Mouse (Mus musculus): ENCODE results near the gene Riiad1. TPM values are rescaled to one million over a fixed set of nuclear protein-coding genes. Genes with fewer than 3 reads are reported as not detected.

The Riiad1 gene
- polyA plus RNA-seq (2014; fragmentation: Nextera tagmentation; extraction: Ambion mirVana): 0.53 TPM in 1 of 2 replicates, not detected in the other

DNA sequence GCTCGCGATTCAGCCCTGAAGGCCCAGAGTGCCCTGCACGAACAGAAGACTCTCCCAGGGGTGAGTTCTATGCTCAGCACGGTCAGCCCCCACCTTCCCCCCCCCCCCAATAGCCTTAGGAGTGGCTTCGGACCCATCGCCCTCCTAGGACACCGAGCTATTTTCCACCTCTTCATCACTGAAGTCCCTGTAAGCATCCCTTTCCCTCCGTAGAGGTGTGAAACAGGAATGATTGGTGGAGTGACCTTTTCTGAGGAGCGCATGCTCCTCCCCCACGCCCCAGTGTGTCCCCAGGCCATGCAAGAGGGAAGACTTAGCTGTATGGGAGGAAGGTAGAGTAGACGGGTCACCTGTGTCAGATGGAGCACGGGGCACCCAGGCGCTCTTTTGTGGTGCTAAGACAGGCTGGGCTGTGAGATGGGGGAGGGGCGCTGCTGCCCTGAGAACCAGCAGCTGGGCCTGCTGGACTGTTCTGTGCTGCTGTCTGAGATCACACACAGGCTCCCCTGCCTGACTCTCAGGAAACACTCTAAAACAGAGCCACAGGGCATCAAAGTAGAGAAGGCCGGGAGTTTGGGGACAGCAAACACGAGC is at the start of gene Riiad1:
Gene Riiad1 (minus strand): TSS at position 51 of the 594 bp plus-strand sequence.
- no peaks in the 10 kb centered on the region; the same call in 1 of the 2 replicates for H3K4me1 ChIP-seq (replicated peaks; ENCODE audit: control insufficient read depth, insufficient read depth, low read length)
- no peaks in the 10 kb centered on the region for H3K36me3 ChIP-seq (ENCODE audit: control insufficient read depth, insufficient read depth, low read length)
- 11% methylated on average over 16 of the region's 16 CpGs for WGBS
- ATAC-seq (replicated peaks; ENCODE audit: low FRiP score) (no peak), DNase-seq (ENCODE audit: low spot score) (no peak)
- peak within 1 kb of the TSS; percentile 43 for H3K4me2 ChIP-seq
- no peak within 1 kb of the TSS for H3K4me3 ChIP-seq (ENCODE audit: low read depth, low read length)
- no peak within 1 kb of the TSS for H3K9ac ChIP-seq (ENCODE audit: low read depth, low read length)
- no peak within 1 kb of the TSS for H3K27ac ChIP-seq (ENCODE audit: low read depth, low read length)
- H3K27me3 ChIP-seq (replicated peaks; ENCODE audit: control insufficient read depth, insufficient read depth, low read length): peaks cover 36% of the 10 kb centered on the region
- H3K9me3 ChIP-seq (ENCODE audit: control insufficient read depth, low read length): no peaks in the 10 kb centered on the region

DNA sequence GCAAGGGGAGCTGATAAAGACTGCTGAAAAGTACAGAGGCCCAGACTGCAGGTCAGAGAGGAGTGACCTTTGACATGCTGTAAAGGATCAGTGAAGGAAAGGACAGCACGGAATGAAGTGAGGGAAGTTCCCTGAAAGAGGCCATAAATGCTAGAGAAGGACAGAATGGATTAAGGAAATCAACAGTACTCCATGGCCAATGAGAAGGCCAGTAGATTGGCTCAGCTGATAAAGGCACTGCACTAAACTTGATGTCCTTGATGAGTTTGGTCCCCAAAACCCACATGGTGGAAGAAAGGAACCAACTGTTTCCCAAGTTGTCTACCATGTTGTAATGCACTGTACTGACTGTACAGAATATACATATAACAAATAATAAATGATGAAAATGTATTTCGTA is 46.6 kb upstream of the Riiad1 start:
- no peaks in the 10 kb centered on the region; the same call in 1 of the 2 replicates for H3K36me3 ChIP-seq (ENCODE audit: control insufficient read depth, insufficient read depth, low read length)
- no peak overlapping the region for H3K9ac ChIP-seq (ENCODE audit: low read depth, low read length)
- ATAC-seq (replicated peaks; ENCODE audit: low FRiP score) (no peak), DNase-seq (ENCODE audit: low spot score) (no peak)
- no peaks in the 10 kb centered on the region for H3K27me3 ChIP-seq (replicated peaks; ENCODE audit: control insufficient read depth, insufficient read depth, low read length)
- H3K27ac ChIP-seq (ENCODE audit: low read depth, low read length): no peak overlapping the region
- no peaks in the 10 kb centered on the region for H3K9me3 ChIP-seq (ENCODE audit: control insufficient read depth, low read length)
- no peak overlapping the region for H3K4me2 ChIP-seq
- 77% methylated on average over 2 of the region's 2 CpGs for WGBS
- H3K4me3 ChIP-seq (ENCODE audit: low read depth, low read length): no peak overlapping the region
- H3K4me1 ChIP-seq (replicated peaks; ENCODE audit: control insufficient read depth, insufficient read depth, low read length): no peaks in the 10 kb centered on the region

DNA sequence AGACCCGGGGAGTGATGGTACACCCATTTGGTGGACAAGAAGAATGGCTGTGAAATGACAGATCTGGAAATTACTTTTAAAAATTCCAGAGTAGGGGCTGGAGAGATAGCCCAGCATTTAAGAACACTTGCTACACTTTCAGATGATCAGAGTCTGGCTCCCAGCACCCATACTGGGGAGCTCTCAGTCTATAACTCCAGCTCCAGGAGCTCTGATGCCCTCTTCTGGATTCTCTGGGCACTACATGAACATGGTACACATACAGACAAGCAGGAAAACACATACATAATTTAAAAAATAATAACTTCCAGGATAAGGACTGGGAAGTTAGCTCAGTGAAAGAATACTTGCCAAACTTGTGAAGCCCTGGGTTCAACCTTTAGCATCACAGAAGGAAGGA is 26.5 kb upstream of the Riiad1 start:
- Histone ChIP-seq H3K36me3 (ENCODE audit: control insufficient read depth, insufficient read depth, low read length) (peaks cover 6% of the 10 kb centered on the region; the same call in 1 of the 2 replicates), H3K9ac (ENCODE audit: low read depth, low read length) (no peak overlapping the region), H3K4me2 (no peak overlapping the region), H3K9me3 (ENCODE audit: control insufficient read depth, low read length) (no peaks in the 10 kb centered on the region), H3K27me3 (replicated peaks; ENCODE audit: control insufficient read depth, insufficient read depth, low read length) (no peaks in the 10 kb centered on the region), H3K27ac (ENCODE audit: low read depth, low read length) (no peak overlapping the region), H3K4me3 (ENCODE audit: low read depth, low read length) (no peak overlapping the region), H3K4me1 (replicated peaks; ENCODE audit: control insufficient read depth, insufficient read depth, low read length) (no peaks in the 10 kb centered on the region)
- 79% methylated on average over 1 of the region's 1 CpGs for WGBS
- DNase-seq (ENCODE audit: low spot score) (no peak), ATAC-seq (replicated peaks; ENCODE audit: low FRiP score) (no peak)

DNA sequence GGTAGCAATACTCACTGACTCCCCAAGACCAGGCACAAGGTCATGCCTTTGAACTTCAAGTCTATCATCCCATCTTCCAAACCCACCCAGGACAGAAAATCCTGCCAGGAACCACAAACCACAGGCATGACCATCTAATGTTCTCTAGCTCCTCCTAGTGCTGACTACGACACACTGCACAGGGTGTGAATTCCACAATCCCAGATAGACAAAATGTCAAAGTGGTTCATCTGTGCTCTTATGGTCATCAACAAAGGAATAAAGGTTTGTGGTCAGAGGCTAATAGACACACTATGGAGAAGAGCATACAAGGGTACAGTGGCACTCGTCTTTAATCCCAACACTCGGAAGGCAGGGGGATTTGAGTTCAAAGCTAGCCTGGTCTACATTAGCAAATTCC is 22.1 kb upstream of the Riiad1 start:
- H3K27me3 ChIP-seq (replicated peaks; ENCODE audit: control insufficient read depth, insufficient read depth, low read length): no peaks in the 10 kb centered on the region
- no peaks in the 10 kb centered on the region for H3K4me1 ChIP-seq (replicated peaks; ENCODE audit: control insufficient read depth, insufficient read depth, low read length)
- no peak overlapping the region for H3K27ac ChIP-seq (ENCODE audit: low read depth, low read length)
- no peak overlapping the region for H3K9ac ChIP-seq (ENCODE audit: low read depth, low read length)
- 75% methylated on average over 3 of the region's 3 CpGs for WGBS
- no peak overlapping the region for H3K4me3 ChIP-seq (ENCODE audit: low read depth, low read length)
- H3K4me2 ChIP-seq: no peak overlapping the region
- peaks cover 4% of the 10 kb centered on the region; the same call in 1 of the 2 replicates for H3K36me3 ChIP-seq (ENCODE audit: control insufficient read depth, insufficient read depth, low read length)
- H3K9me3 ChIP-seq (ENCODE audit: control insufficient read depth, low read length): no peaks in the 10 kb centered on the region
- no peak for ATAC-seq (replicated peaks; ENCODE audit: low FRiP score)
- DNase-seq (ENCODE audit: low spot score): no peak

DNA sequence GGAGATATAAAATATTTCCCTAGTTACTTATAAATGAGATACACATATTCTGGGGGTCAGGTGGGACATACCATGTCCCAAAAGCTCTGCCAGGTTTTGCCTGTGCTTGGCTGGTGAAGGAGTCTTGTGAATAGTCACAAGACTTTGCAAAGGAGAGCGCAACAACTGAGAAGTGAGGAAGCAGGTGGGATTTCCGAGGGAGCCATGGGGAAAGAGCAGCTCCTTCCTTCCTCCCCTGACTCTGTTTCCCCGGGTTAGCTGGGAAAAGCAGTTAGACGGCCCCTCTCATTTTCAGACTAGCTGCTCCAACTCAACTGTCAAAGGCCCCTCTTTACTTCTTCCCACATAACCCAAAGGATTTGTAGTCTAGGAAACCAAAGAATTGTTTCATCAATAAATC is 17.0 kb upstream of the Riiad1 start:
- no peak overlapping the region for H3K4me3 ChIP-seq (ENCODE audit: low read depth, low read length)
- H3K4me1 ChIP-seq (replicated peaks; ENCODE audit: control insufficient read depth, insufficient read depth, low read length): no peaks in the 10 kb centered on the region
- no peak overlapping the region for H3K4me2 ChIP-seq
- peaks cover 2% of the 10 kb centered on the region; the same call in 1 of the 2 replicates for H3K36me3 ChIP-seq (ENCODE audit: control insufficient read depth, insufficient read depth, low read length)
- ATAC-seq (replicated peaks; ENCODE audit: low FRiP score) (no peak), DNase-seq (ENCODE audit: low spot score) (no peak)
- H3K27ac ChIP-seq (ENCODE audit: low read depth, low read length): no peak overlapping the region
- no peaks in the 10 kb centered on the region for H3K27me3 ChIP-seq (replicated peaks; ENCODE audit: control insufficient read depth, insufficient read depth, low read length)
- WGBS: 88% methylated on average over 4 of the region's 4 CpGs
- H3K9ac ChIP-seq (ENCODE audit: low read depth, low read length): no peak overlapping the region
- H3K9me3 ChIP-seq (ENCODE audit: control insufficient read depth, low read length): no peaks in the 10 kb centered on the region

DNA sequence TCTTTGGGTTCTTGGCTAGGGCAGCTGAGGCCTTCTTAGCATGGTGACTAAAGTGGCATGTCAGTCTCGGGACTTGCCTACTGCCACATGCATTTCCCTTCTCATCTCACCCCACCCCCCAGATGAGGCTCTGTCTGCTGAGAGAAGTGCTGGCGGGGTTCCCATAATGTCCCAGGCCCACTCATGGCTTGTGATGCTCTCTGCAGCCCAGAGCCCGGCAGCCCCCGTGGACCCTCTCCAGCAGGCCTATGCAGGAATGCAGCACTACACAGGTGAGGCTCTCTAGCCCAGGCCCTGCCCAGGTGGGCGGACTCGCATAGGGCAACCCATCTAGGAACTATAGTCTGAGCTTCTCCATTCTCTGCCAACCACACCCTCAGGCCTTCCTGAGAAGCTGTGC is 7.4 kb upstream of the Riiad1 start:
- 73% methylated on average over 6 of the region's 6 CpGs for WGBS

DNA sequence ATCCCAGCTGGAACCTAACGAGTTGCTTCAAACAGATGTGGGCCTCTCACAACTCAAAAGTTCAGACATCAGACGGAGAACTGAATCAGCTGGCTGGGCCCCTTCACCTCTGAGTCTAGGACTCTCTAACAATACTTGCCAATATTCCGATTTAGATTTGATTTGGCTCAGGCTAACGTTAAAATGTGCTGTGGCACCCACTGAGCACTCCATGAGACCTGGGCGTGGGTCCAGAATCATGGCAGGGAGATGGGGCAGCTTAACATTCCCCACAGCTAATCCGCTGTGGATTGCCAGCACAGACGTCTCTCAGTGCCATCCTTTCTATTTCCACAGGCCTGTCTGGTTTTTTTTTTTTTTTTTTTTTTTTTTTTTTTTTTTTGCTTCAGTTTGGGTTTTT is 5.8 kb upstream of the Riiad1 start:
- ATAC-seq (replicated peaks; ENCODE audit: low FRiP score) (no peak), DNase-seq (ENCODE audit: low spot score) (no peak)
- Histone ChIP-seq H3K4me1 (replicated peaks; ENCODE audit: control insufficient read depth, insufficient read depth, low read length) (no peaks in the 10 kb centered on the region), H3K27ac (ENCODE audit: low read depth, low read length) (no peak overlapping the region), H3K36me3 (ENCODE audit: control insufficient read depth, insufficient read depth, low read length) (no peaks in the 10 kb centered on the region), H3K4me3 (ENCODE audit: low read depth, low read length) (no peak overlapping the region), H3K27me3 (replicated peaks; ENCODE audit: control insufficient read depth, insufficient read depth, low read length) (peaks cover 9% of the 10 kb centered on the region), H3K4me2 (no peak overlapping the region), H3K9me3 (ENCODE audit: control insufficient read depth, low read length) (no peaks in the 10 kb centered on the region), H3K9ac (ENCODE audit: low read depth, low read length) (no peak overlapping the region)
- 79% methylated on average over 7 of the region's 7 CpGs for whole genome bisulfite sequencing

More for the DNA sequence above, 7.4 kb upstream of the Riiad1 start:
- Histone ChIP-seq H3K4me1 (replicated peaks; ENCODE audit: control insufficient read depth, insufficient read depth, low read length) (no peaks in the 10 kb centered on the region), H3K27ac (ENCODE audit: low read depth, low read length) (no peak overlapping the region), H3K9me3 (ENCODE audit: control insufficient read depth, low read length) (no peaks in the 10 kb centered on the region), H3K27me3 (replicated peaks; ENCODE audit: control insufficient read depth, insufficient read depth, low read length) (no peaks in the 10 kb centered on the region), H3K36me3 (ENCODE audit: control insufficient read depth, insufficient read depth, low read length) (no peaks in the 10 kb centered on the region), H3K4me2 (no peak overlapping the region), H3K9ac (ENCODE audit: low read depth, low read length) (no peak overlapping the region), H3K4me3 (ENCODE audit: low read depth, low read length) (no peak overlapping the region)
- no peak for DNase-seq (ENCODE audit: low spot score)
- no peak for ATAC-seq (replicated peaks; ENCODE audit: low FRiP score)

DNA sequence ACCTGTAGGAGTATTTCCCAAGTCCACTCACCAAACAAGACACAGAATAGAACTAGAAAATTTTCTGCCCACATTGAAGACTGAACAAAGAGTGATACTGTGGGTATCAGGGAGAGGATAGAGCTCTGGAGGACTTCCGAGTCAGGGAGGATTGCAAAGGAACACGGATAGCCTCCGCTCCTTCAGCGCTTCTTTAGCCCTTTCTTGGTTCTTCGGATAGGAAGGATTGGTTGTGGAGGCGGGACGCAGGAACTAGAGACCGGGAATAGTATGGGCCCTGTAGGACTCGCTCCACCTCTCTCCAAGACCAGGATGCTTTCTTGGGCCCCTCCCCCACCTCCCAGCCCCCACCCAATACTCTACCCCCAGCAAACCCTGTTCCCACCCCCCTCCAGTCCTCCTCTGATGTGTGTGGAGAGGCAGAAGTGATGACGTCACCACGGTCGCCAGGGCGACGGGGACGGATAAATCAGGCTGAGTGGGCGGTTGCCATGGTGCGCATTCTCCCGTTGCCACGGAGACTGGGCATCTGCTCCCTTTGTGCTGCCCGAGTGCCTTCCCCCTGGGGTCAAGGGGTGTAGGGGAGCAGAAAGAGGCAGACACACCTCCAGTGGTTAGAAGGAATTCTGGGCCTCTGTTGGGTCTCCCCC is 3.8 kb upstream of the Riiad1 start:
- no peaks in the 10 kb centered on the region for H3K4me1 ChIP-seq (replicated peaks; ENCODE audit: control insufficient read depth, insufficient read depth, low read length)
- ATAC-seq (replicated peaks; ENCODE audit: low FRiP score) (no peak), DNase-seq (ENCODE audit: low spot score) (no peak)
- no peak overlapping the region for H3K4me3 ChIP-seq (ENCODE audit: low read depth, low read length)
- H3K9ac ChIP-seq (ENCODE audit: low read depth, low read length): no peak overlapping the region
- 37% methylated on average over 20 of the region's 20 CpGs for WGBS
- no peak overlapping the region for H3K27ac ChIP-seq (ENCODE audit: low read depth, low read length)
- H3K27me3 ChIP-seq (replicated peaks; ENCODE audit: control insufficient read depth, insufficient read depth, low read length): peaks cover 29% of the 10 kb centered on the region
- no peaks in the 10 kb centered on the region for H3K36me3 ChIP-seq (ENCODE audit: control insufficient read depth, insufficient read depth, low read length)
- no peak overlapping the region for H3K4me2 ChIP-seq
- H3K9me3 ChIP-seq (ENCODE audit: control insufficient read depth, low read length): no peaks in the 10 kb centered on the region
